Mouse (Mus musculus) limb, embryonic 15.5 days (tissue): Measurements from ENCODE around the gene Obp2b. TPM values are rescaled to one million over a fixed set of nuclear protein-coding genes. Genes with fewer than 3 reads are reported as not detected.

ENCODE experiments used
- ATAC-seq: fragments of 200-750 bp; cut with Nextera tagmentation; 2 replicates; pipeline ENCODE4 v1.8.0; 2017; ENCODE audit warnings: low read depth, moderate TSS enrichment; ENCODE audit not compliant: insufficient number of reproducible peaks, low FRiP score, low TSS enrichment
- H3K27ac ChIP-seq: fragments of 300-500 bp; sonication (generic); 2 replicates; pipeline ENCODE4 v1.5.1; 2015; ENCODE audit warnings: moderate library complexity, mild to moderate bottlenecking, inconsistent platforms
- H3K27me3 ChIP-seq: fragments of 300-500 bp; sonication (generic); 2 replicates; pipeline ENCODE4 v1.6.1; 2015; ENCODE audit warnings: inconsistent platforms
- H3K36me3 ChIP-seq: fragments of 300-500 bp; sonication (generic); 2 replicates; pipeline ENCODE4 v1.6.1; 2015; ENCODE audit warnings: inconsistent platforms
- H3K4me1 ChIP-seq: fragments of 300-500 bp; sonication (generic); 2 replicates; pipeline ENCODE4 v1.6.1; 2015; ENCODE audit warnings: inconsistent platforms
- H3K4me2 ChIP-seq: fragments of 300-500 bp; sonication (generic); 2 replicates; pipeline ENCODE4 v1.6.1; 2015; ENCODE audit warnings: mild to moderate bottlenecking, inconsistent platforms
- H3K4me3 ChIP-seq: fragments of 300-500 bp; sonication (generic); 2 replicates; pipeline ENCODE4 v1.5.1; 2015; ENCODE audit warnings: mild to moderate bottlenecking, inconsistent platforms
- H3K9ac ChIP-seq: fragments of 300-500 bp; sonication (generic); 2 replicates; pipeline ENCODE4 v1.6.1; 2015; ENCODE audit warnings: inconsistent platforms
- H3K9me3 ChIP-seq: fragments of 300-500 bp; sonication (generic); 2 replicates; pipeline ENCODE4 v1.6.1; 2016; ENCODE audit warnings: inconsistent platforms
- WGBS: fragments of 180-500 bp; shearing (Covaris S2); methylation state at CpG from one replicate; pipeline ENCODE4 v1.1.7; 2015; 5-methylcytosine and 5-hydroxymethylcytosine counted together
- polyA plus RNA-seq: library from polyadenylated mRNA; unstranded; fragments of >200 nt; fragmentation: Nextera tagmentation; extraction: Ambion mirVana; gene quantifications from 2 replicates; pipeline ENCODE4 v1.2.1, GENCODE M21; 2015

Gene Obp2b
- polyA plus RNA-seq, 1 experiment from 2014 or later = not detected

GRCm38 (mm10) chr2:25717222-25717621, 19.6 kb upstream of the Obp2b start:
- Histone ChIP-seq H3K4me2 (no peak overlapping the region), H3K27ac (no peak overlapping the region), H3K27me3 (no peaks in the 10 kb centered on the region), H3K4me1 (no peaks in the 10 kb centered on the region), H3K9ac (no peak overlapping the region), H3K4me3 (no peak overlapping the region), H3K9me3 (no peaks in the 10 kb centered on the region), H3K36me3 (no peaks in the 10 kb centered on the region)
- no peak for ATAC-seq

GRCm38 (mm10) chr2:25733199-25733930, 3.4 kb upstream of the Obp2b start:
- H3K36me3 ChIP-seq = no peaks in the 10 kb centered on the region
- H3K27ac ChIP-seq = no peak overlapping the region
- no peak for ATAC-seq
- H3K4me2 ChIP-seq = no peak overlapping the region
- no peak overlapping the region for H3K9ac ChIP-seq
- no peaks in the 10 kb centered on the region for H3K27me3 ChIP-seq
- no peak overlapping the region for H3K4me3 ChIP-seq
- H3K4me1 ChIP-seq = no peaks in the 10 kb centered on the region
- H3K9me3 ChIP-seq = no peaks in the 10 kb centered on the region
- 59% methylated on average over 2 of the region's 2 CpGs for WGBS

GRCm38 (mm10) chr2:25741671-25742070, 4.9 kb downstream of the Obp2b start:
- no peaks in the 10 kb centered on the region for H3K27me3 ChIP-seq
- no peak overlapping the region for H3K4me3 ChIP-seq
- 58% methylated on average over 1 of the region's 1 CpGs for WGBS
- H3K36me3 ChIP-seq = no peaks in the 10 kb centered on the region
- no peaks in the 10 kb centered on the region for H3K4me1 ChIP-seq
- no peak for ATAC-seq
- H3K27ac ChIP-seq = no peak overlapping the region
- no peak overlapping the region for H3K4me2 ChIP-seq
- no peaks in the 10 kb centered on the region for H3K9me3 ChIP-seq
- no peak overlapping the region for H3K9ac ChIP-seq

- Histone ChIP-seq H3K27ac (no peak overlapping the region), H3K4me3 (no peak overlapping the region), H3K27me3 (no peaks in the 10 kb centered on the region), H3K4me2 (no peak overlapping the region), H3K36me3 (no peaks in the 10 kb centered on the region), H3K4me1 (no peaks in the 10 kb centered on the region), H3K9me3 (no peaks in the 10 kb centered on the region), H3K9ac (no peak overlapping the region)
- 83% methylated on average over 1 of the region's 1 CpGs for WGBS
- no peak for ATAC-seq
These were observed 17.4 kb downstream of the Obp2b start for GRCm38 (mm10) chr2:25754201-25754600.

- Histone ChIP-seq H3K4me2 (no peak overlapping the region), H3K9ac (no peak overlapping the region), H3K4me1 (no peaks in the 10 kb centered on the region), H3K4me3 (no peak overlapping the region), H3K27ac (no peak overlapping the region), H3K27me3 (no peaks in the 10 kb centered on the region), H3K36me3 (no peaks in the 10 kb centered on the region), H3K9me3 (no peaks in the 10 kb centered on the region)
- WGBS = 63% methylated on average over 4 of the region's 4 CpGs
- no peak for ATAC-seq
These were observed 21.3 kb downstream of the Obp2b start for GRCm38 (mm10) chr2:25758064-25758625.

- Histone ChIP-seq H3K4me1 (no peaks in the 10 kb centered on the region), H3K4me2 (no peak within 1 kb of the TSS), H3K4me3 (no peak within 1 kb of the TSS), H3K36me3 (no peaks in the 10 kb centered on the region), H3K9ac (no peak within 1 kb of the TSS), H3K27ac (no peak within 1 kb of the TSS), H3K27me3 (no peaks in the 10 kb centered on the region), H3K9me3 (no peaks in the 10 kb centered on the region)
- ATAC-seq = no peak
- 41% methylated on average over 2 of the region's 2 CpGs for WGBS
These were observed 28.5 kb downstream of the Obp2b start, which contains the start of gene Lcn3 for GRCm38 (mm10) chr2:25765269-25765668. TSS of gene Lcn3 (plus strand) at chr2:25765569.

- H3K4me3 ChIP-seq = no peak overlapping the region
- no peak overlapping the region for H3K4me2 ChIP-seq
- no peak overlapping the region for H3K9ac ChIP-seq
- H3K4me1 ChIP-seq = no peaks in the 10 kb centered on the region
- no peak overlapping the region for H3K27ac ChIP-seq
- H3K36me3 ChIP-seq = no peaks in the 10 kb centered on the region
- no peak for ATAC-seq
- H3K9me3 ChIP-seq = no peaks in the 10 kb centered on the region
- WGBS = 75% methylated on average over 4 of the region's 4 CpGs
- no peaks in the 10 kb centered on the region for H3K27me3 ChIP-seq
These were observed 31.0 kb downstream of the Obp2b start for GRCm38 (mm10) chr2:25767764-25768163.

GRCm38 (mm10) chr2:25773507-25773906, 36.7 kb downstream of the Obp2b start:
- 83% methylated on average over 2 of the region's 2 CpGs for WGBS
- H3K4me1 ChIP-seq = no peaks in the 10 kb centered on the region

GRCm38 (mm10) chr2:25774640-25775039, 37.8 kb downstream of the Obp2b start:
- no peak for ATAC-seq
- WGBS = 76% methylated on average over 2 of the region's 2 CpGs
- Histone ChIP-seq H3K4me3 (no peak overlapping the region), H3K4me2 (no peak overlapping the region), H3K4me1 (no peaks in the 10 kb centered on the region), H3K27ac (no peak overlapping the region), H3K9me3 (no peaks in the 10 kb centered on the region), H3K27me3 (no peaks in the 10 kb centered on the region), H3K9ac (no peak overlapping the region), H3K36me3 (no peaks in the 10 kb centered on the region)

More at GRCm38 (mm10) chr2:25773507-25773906, 36.7 kb downstream of the Obp2b start:
- ATAC-seq = no peak
- H3K27me3 ChIP-seq = no peaks in the 10 kb centered on the region
- no peak overlapping the region for H3K27ac ChIP-seq
- no peak overlapping the region for H3K9ac ChIP-seq
- no peak overlapping the region for H3K4me3 ChIP-seq
- no peak overlapping the region for H3K4me2 ChIP-seq
- H3K36me3 ChIP-seq = no peaks in the 10 kb centered on the region
- H3K9me3 ChIP-seq = no peaks in the 10 kb centered on the region

GRCm38 (mm10) chr2:25775991-25776390, 39.2 kb downstream of the Obp2b start:
- 83% methylated on average over 3 of the region's 3 CpGs for WGBS
- Histone ChIP-seq H3K9me3 (no peaks in the 10 kb centered on the region), H3K4me2 (no peak overlapping the region), H3K4me3 (no peak overlapping the region), H3K9ac (no peak overlapping the region), H3K36me3 (no peaks in the 10 kb centered on the region), H3K27me3 (no peaks in the 10 kb centered on the region), H3K4me1 (no peaks in the 10 kb centered on the region), H3K27ac (no peak overlapping the region)
- ATAC-seq = no peak

- Histone ChIP-seq H3K27ac (no peak within 1 kb of the TSS), H3K27me3 (no peaks in the 10 kb centered on the region)
- WGBS = 83% methylated on average over 1 of the region's 1 CpGs
These were observed 39.9 kb downstream of the Obp2b start, which contains the start of gene Lcn11 for GRCm38 (mm10) chr2:25776717-25777116. TSS of gene Lcn11 (plus strand) at chr2:25777017.

GRCm38 (mm10) chr2:25779076-25779475, 42.3 kb downstream of the Obp2b start:
- H3K4me1 ChIP-seq = no peaks in the 10 kb centered on the region
- H3K27ac ChIP-seq = no peak overlapping the region
- ATAC-seq = no peak
- no peaks in the 10 kb centered on the region for H3K27me3 ChIP-seq
- H3K36me3 ChIP-seq = no peaks in the 10 kb centered on the region
- no peak overlapping the region for H3K9ac ChIP-seq
- no peak overlapping the region for H3K4me2 ChIP-seq
- H3K4me3 ChIP-seq = no peak overlapping the region
- WGBS = 87% methylated on average over 9 of the region's 9 CpGs
- H3K9me3 ChIP-seq = no peaks in the 10 kb centered on the region

More at GRCm38 (mm10) chr2:25776717-25777116, 39.9 kb downstream of the Obp2b start, which contains the start of gene Lcn11:
- Histone ChIP-seq H3K36me3 (no peaks in the 10 kb centered on the region), H3K4me3 (no peak within 1 kb of the TSS), H3K4me1 (no peaks in the 10 kb centered on the region), H3K4me2 (no peak within 1 kb of the TSS), H3K9ac (no peak within 1 kb of the TSS), H3K9me3 (no peaks in the 10 kb centered on the region)
- no peak for ATAC-seq
